Mouse (Mus musculus) T-cell, adult 2 months (primary cell): ENCODE data around the gene Col6a4.

ENCODE experiments used
- DNase-seq: peaks from one replicate; pipeline ENCODE4 v3.0.0; 2022; ENCODE audit warnings: low spot score

Gene Col6a4

GRCm38 (mm10) chr9:106073956-106074355, 22.6 kb downstream of the Col6a4 start:
- no peak for DNase-seq

DNA sequence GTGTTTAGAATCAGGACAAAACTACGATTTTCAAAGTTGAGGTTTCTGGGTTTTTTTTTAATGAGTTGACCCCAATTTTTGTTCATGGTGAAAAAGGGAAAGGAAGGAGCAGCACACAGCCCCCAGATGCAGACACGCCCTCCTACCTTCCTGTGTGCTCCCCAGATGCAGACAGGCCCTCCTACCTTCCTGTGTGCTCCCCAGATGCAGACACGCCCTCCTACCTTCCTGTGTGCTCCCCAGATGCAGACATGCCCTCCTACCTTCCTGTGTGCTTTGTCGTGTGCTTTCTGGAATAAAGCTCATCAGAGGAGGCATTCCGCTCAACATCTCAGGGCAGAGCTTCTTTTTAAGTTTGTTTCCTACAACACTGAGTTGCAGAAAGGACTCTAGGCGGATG, 24.9 kb downstream of the Col6a4 start:
- peak; percentile 7 for DNase-seq

GRCm38 (mm10) chr9:106053446-106053845, 43.1 kb downstream of the Col6a4 start:
- no peak for DNase-seq

GRCm38 (mm10) chr9:106043921-106044503, 52.6 kb downstream of the Col6a4 start:
- DNase-seq: no peak

DNA sequence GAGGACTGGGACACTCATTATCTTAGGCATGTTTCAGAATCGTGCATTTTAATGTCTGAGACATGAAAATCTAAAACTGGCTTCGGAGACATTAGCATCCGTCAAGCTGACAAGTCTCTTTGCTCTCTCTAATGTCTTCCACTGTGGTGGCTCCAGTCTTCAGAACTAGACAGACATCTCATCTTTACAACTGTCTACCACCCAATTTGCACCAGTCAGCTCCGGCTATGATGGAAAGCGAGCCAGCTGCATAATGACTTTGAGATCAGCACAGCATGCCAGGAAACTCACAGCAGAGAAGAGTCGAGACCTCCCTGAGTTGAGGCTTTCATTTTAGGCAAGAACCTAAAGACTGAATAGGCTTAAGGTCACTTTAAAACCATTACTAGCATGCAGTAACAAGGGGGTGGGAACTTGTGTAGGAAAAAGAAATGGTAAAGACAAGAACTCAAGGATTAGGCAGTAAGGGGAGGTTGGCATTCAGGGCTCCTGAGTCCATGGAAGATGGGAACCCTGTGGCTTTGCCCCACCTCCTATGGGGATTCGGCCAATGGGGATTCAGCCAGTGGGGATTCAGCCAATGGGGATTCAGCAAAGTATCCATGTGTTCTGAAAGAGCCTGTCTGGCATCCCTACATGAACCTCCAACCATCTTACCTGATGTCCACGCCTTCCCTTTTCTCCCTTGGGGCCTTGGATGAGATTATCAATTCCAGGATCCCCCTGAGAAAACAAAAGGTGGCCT, 56.5 kb downstream of the Col6a4 start:
- DNase-seq: no peak

- no peak for DNase-seq
Observed at GRCm38 (mm10) chr9:106039276-106039675, 57.3 kb downstream of the Col6a4 start.

DNA sequence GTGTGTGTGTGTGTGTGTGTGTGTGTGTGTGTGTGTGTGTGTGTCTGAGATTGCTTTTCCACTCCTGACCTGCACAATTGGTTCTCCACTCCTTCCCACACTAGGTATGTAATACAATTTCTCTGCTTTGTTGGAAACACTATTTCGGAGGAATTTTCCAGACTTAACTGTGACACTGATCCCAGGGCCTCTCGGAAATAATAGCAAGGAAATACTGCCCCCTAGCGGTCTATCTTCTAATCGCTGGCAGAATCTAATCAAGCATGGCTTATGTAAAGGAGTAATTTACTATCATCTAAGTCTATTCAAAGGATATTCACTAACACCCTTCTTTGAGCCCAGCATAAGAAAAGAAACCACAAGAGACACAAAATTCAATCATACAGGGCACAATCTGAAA, 57.7 kb downstream of the Col6a4 start:
- DNase-seq: peak; percentile 3

DNA sequence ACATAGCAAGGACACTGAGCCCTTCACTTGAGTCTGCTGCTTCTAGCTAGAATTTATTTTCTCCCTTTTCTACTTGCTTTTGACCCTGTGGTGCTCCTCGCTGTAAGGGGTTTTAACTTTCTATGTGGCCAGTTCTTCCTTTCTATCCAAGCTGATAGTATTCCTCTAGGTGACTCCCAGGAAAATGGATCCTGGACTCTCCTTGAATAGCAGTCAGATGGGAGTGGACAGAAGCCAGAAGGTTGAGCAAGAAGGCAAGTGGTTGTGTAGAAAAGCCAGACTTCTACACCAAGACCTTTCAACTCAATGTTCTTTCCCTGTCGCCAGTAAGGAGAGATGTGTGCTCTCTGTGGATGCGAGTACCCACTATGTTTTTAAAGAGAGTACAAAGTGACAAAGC, 80.9 kb downstream of the Col6a4 start:
- no peak for DNase-seq

- no peak for DNase-seq
Observed at GRCm38 (mm10) chr9:106013139-106013538, 83.4 kb downstream of the Col6a4 start.

DNA sequence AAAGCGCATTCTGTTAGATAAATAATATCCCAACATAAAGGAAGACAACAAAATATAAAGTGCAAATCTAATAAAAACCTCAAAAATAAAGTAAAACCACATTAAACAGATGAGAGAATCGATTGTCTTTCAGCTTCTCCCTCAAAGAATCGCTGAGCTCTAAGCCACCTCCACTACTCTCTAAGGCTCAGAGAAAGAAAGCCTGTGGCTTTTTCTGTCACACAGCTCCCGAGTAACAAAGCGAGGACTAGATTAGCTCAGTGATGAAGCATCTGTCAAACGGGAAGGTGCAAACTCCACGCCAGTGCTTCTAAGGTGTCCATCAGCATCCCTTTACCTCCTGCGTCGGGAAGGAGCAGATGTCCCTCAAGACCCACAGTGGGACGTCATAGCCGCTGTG, 98.6 kb downstream of the Col6a4 start:
- DNase-seq: no peak

GRCm38 (mm10) chr9:105992425-105992824, 104.2 kb downstream of the Col6a4 start:
- DNase-seq: no peak

DNA sequence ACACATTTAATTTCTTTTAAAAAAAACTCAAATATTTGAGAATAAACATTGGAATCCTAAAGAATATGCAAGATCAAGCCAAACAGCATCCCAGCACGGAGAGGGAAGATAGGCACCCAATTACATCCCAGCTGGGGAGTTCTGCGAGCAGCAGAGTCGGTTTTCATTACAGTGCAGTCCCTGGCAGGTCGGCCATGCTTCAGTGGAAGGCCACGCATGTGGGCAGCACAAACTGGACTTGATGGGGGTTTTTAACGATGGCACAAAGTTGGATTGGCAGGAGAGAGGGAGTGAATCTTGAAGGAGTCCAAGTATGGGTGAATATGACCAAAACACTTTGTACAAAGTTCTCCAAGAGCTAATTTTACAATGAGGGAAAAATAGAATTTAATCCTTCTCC, 106.5 kb downstream of the Col6a4 start:
- no peak for DNase-seq

GRCm38 (mm10) chr9:105989468-105989867, 107.1 kb downstream of the Col6a4 start:
- DNase-seq: no peak

DNA sequence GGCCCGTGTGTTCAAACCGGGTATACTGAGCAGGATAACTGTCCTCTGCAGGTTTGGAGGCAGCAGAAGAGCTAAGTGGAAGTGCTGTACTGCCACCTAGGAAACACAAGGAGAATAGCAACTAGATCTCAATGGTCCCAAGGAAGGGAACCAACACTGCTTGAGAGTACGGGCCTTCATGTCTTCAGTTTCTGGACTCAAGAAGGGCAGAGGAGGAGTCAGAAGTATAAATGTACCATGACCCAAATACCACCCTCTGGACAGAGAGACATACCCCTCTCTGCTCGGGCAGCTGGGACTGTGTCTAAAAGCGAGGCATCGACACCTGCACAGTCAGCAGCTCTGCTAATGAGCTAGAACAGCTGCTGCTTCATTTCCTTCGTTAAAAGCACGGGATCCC, 108.5 kb downstream of the Col6a4 start:
- no peak for DNase-seq

- DNase-seq: no peak
Observed at GRCm38 (mm10) chr9:105984931-105985519, 111.6 kb downstream of the Col6a4 start.

GRCm38 (mm10) chr9:105978479-105978878, 118.1 kb downstream of the Col6a4 start:
- no peak for DNase-seq

GRCm38 (mm10) chr9:105976871-105977270, 119.7 kb downstream of the Col6a4 start:
- no peak for DNase-seq

DNA sequence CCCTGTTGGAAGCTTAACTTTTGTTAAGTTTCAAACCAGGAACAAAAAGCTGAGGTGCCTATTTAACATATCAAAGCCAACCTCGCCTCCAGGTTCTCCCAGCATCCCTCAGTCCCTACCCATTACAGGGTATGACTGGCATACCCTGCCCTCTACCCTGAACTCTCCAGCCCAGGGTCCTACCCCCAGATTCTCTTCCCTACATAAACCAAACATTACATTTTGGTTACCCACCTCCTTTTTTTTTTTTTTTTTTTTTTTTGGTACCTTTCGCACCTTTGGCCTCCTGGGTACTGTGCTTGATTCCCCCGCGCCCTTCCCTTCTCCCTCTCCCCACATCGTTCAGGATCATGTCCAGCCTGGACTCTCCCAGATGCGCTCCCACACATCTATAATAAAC, 120.3 kb downstream of the Col6a4 start:
- no peak for DNase-seq

- no peak for DNase-seq
Observed at GRCm38 (mm10) chr9:105973736-105974135, 122.8 kb downstream of the Col6a4 start.

- no peak for DNase-seq
Observed at GRCm38 (mm10) chr9:105972031-105972430, 124.6 kb downstream of the Col6a4 start.

DNA sequence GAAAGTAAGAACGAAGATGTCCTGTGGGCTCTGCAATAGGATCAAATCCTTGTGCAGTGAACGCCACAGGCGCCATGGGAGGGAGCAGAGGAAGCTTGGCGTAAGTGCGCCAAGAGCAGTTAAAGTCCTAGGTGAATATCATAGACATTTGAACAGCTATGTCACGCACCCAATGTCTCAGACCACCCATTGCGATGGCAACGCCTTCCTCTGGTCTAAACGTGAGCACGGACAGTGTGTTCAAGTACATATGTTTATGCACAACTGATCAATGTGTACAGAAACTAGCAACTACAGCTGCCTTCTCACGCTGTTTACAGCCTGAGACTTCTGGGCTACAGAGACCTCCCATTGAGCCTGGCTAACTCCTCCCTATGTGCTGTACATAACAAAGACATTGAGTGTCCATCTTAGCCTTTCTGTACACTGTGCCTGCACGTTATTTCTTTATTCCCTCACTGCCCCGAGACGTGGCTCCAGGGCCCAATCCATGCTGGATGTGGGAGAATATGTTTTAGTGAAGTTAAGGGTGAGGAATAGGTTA, 125.2 kb downstream of the Col6a4 start:
- DNase-seq: no peak

DNA sequence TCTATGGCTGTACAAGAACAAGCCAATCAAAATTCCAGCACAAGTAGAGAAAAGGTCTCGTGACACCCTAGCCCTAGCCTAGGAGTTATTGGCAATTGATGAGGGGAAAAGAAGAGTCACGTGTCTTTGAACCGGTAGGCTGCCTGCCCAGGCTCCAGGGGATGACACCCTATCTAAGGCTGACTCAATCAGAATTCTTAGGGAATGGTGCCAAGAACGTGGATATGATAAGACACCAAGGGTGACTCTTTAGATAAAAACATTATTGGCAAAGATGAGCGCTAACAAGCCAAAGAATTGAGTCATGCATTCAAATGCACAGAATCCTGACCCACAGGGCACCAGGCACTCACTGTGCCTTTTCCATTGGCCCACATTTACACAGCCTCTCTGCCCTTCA, 125.7 kb downstream of the Col6a4 start:
- DNase-seq: no peak

GRCm38 (mm10) chr9:105967976-105968375, 128.6 kb downstream of the Col6a4 start:
- no peak for DNase-seq
